Mouse (Mus musculus): ENCODE data around the gene Lamb1. TPM values are rescaled to one million over a fixed set of nuclear protein-coding genes. Genes with fewer than 3 reads are reported as not detected.

The Lamb1 gene
- polyA plus RNA-seq, 1 experiment from 2014 or later: 27.9 TPM

GRCm38 (mm10) chr12:31239031-31239583, 25.9 kb upstream of the Lamb1 start:
- Histone ChIP-seq H3K4me2 (no peak overlapping the region), H3K4me3 (no peak overlapping the region), H3K27me3 (no peaks in the 10 kb centered on the region), H3K36me3 (no peaks in the 10 kb centered on the region), H3K4me1 (replicated peaks) (peaks cover 8% of the 10 kb centered on the region), H3K27ac (replicated peaks) (no peak overlapping the region), H3K9me3 (no peaks in the 10 kb centered on the region), H3K9ac (no peak overlapping the region)
- ATAC-seq (ENCODE audit: low read depth): no peak
- 74% methylated on average over 3 of the region's 3 CpGs for WGBS

GRCm38 (mm10) chr12:31239798-31240197, 25.2 kb upstream of the Lamb1 start:
- Histone ChIP-seq H3K9ac (no peak overlapping the region), H3K9me3 (no peaks in the 10 kb centered on the region), H3K27ac (replicated peaks) (no peak overlapping the region), H3K4me3 (no peak overlapping the region), H3K4me1 (replicated peaks) (peaks cover 8% of the 10 kb centered on the region), H3K36me3 (no peaks in the 10 kb centered on the region), H3K4me2 (no peak overlapping the region), H3K27me3 (0 out of 2 replicates have a peak, but pooled peaks cover 1% of the 10 kb centered on the region)
- WGBS: 75% methylated on average over 4 of the region's 4 CpGs
- ATAC-seq (ENCODE audit: low read depth): no peak

DNA sequence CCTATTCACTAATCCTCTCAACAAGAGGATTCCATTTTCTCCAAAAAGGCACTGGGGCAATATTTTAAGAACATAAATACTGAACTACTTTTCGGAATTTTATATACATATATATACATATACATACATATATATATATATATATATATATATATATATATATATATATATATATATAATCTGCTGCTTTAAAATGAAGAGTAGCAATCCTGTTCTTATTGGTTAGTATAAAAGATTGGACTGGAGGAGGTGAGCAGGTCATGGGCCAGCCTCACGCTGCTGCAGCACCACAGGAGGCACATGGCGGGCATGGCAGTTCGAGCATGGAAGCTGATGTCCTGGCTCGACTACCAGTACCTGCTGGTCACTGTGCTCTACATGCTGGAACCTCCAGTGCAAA, 24.6 kb upstream of the Lamb1 start, which contains the start of gene Gm6993:
Gene Gm6993, plus strand, starts transcription at position 301 of the 400 bp plus-strand sequence.
- WGBS: 76% methylated on average over 5 of the region's 5 CpGs
- peaks cover 8% of the 10 kb centered on the region for H3K4me1 ChIP-seq (replicated peaks)
- H3K9ac ChIP-seq: no peak within 1 kb of the TSS
- H3K36me3 ChIP-seq: no peaks in the 10 kb centered on the region
- H3K27me3 ChIP-seq: 0 out of 2 replicates have a peak, but pooled peaks cover 4% of the 10 kb centered on the region
- no peaks in the 10 kb centered on the region for H3K9me3 ChIP-seq
- no peak within 1 kb of the TSS for H3K4me3 ChIP-seq
- ATAC-seq (ENCODE audit: low read depth): no peak
- H3K4me2 ChIP-seq: no peak within 1 kb of the TSS
- no peak within 1 kb of the TSS for H3K27ac ChIP-seq (replicated peaks)

GRCm38 (mm10) chr12:31241595-31242342, 23.3 kb upstream of the Lamb1 start:
- no peak overlapping the region for H3K4me2 ChIP-seq
- no peak for ATAC-seq (ENCODE audit: low read depth)
- H3K4me1 ChIP-seq (replicated peaks): peaks cover 11% of the 10 kb centered on the region
- WGBS: 76% methylated on average over 6 of the region's 6 CpGs
- 0 out of 2 replicates have a peak, but pooled peaks cover 4% of the 10 kb centered on the region for H3K27me3 ChIP-seq
- H3K36me3 ChIP-seq: no peaks in the 10 kb centered on the region
- H3K27ac ChIP-seq (replicated peaks): no peak overlapping the region
- no peak overlapping the region for H3K9ac ChIP-seq
- no peak overlapping the region for H3K4me3 ChIP-seq
- H3K9me3 ChIP-seq: no peaks in the 10 kb centered on the region

DNA sequence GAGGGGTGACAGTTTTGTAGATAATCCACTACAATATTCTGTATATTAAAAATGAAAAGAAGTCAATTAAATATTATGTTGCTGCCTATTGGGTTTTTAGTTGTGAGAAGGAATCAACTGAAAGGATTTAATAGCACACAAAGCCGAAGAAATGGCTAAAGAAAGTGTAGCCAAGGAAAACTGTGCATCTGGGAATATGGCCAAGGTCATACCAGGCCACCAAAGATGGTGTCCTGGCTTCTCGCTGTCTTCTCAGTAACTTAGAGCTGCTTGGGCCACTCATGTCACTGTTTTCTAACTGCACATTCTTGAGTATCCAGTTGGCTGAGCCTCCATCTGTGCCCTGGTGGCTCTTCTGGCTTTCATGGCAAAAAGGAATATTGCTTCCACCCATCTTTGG, 21.0 kb upstream of the Lamb1 start:
- Histone ChIP-seq H3K27ac (replicated peaks) (no peak overlapping the region), H3K27me3 (0 out of 2 replicates have a peak, but pooled peaks cover 4% of the 10 kb centered on the region), H3K9ac (no peak overlapping the region), H3K36me3 (no peaks in the 10 kb centered on the region), H3K4me1 (replicated peaks) (0 out of 2 replicates have a peak, but pooled peaks cover 4% of the 10 kb centered on the region), H3K4me2 (no peak overlapping the region), H3K4me3 (no peak overlapping the region), H3K9me3 (no peaks in the 10 kb centered on the region)
- ATAC-seq (ENCODE audit: low read depth): no peak
- 90% methylated on average over 2 of the region's 2 CpGs for WGBS

GRCm38 (mm10) chr12:31244691-31245090, 20.3 kb upstream of the Lamb1 start:
- Histone ChIP-seq H3K27ac (replicated peaks) (no peak overlapping the region), H3K27me3 (0 out of 2 replicates have a peak, but pooled peaks cover 4% of the 10 kb centered on the region), H3K4me1 (replicated peaks) (0 out of 2 replicates have a peak, but pooled peaks cover 4% of the 10 kb centered on the region), H3K9me3 (no peaks in the 10 kb centered on the region), H3K9ac (no peak overlapping the region), H3K4me3 (no peak overlapping the region), H3K4me2 (no peak overlapping the region), H3K36me3 (no peaks in the 10 kb centered on the region)
- 89% methylated on average over 3 of the region's 3 CpGs for WGBS
- ATAC-seq (ENCODE audit: low read depth): no peak

- WGBS: 68% methylated on average over 3 of the region's 3 CpGs
- Histone ChIP-seq H3K27me3 (0 out of 2 replicates have a peak, but pooled peaks cover 4% of the 10 kb centered on the region), H3K4me1 (replicated peaks) (0 out of 2 replicates have a peak, but pooled peaks cover 4% of the 10 kb centered on the region), H3K9ac (no peak overlapping the region), H3K4me2 (no peak overlapping the region), H3K27ac (replicated peaks) (no peak overlapping the region), H3K9me3 (no peaks in the 10 kb centered on the region), H3K4me3 (no peak overlapping the region), H3K36me3 (no peaks in the 10 kb centered on the region)
- ATAC-seq (ENCODE audit: low read depth): no peak
Measured at GRCm38 (mm10) chr12:31246153-31246552, 18.9 kb upstream of the Lamb1 start.

DNA sequence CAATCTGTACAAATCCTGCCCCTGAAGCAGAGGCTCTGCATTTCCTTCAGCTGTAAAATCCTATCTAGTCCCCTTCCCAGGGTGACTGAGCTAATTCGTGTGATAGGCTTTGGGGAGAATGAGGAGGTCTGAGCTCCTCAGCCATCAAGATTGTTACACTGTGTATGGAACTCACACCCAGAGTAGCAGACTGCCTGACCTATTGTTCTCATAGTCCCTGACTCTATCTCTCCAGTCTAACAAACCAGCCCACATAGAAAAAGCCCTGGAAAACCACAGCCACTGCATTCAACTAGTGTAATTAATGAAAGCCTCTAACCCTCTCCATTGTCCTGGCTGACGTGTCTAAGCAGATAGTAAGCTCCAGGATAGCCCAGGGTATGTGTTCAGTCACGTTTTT, 18.4 kb upstream of the Lamb1 start:
- no peak overlapping the region for H3K4me3 ChIP-seq

DNA sequence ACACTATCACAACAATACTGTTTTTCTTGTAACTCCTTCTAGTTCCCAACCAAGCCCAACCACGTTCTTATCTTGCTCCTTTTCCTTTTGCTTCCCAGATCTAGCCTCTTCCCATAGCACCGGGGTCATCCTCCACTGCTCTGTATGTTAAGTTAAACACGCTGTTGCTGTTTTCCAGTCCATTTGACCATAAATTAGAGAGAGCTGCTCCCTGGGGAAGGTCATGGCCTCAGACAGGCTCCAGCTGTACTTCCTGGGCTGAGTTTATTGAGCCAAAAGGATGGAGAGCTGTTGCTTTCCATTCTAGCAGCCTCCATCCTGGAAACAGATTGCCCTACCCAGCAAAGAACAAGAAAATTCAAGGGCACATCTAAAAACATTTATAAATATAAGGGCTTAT, 16.9 kb upstream of the Lamb1 start:
- no peaks in the 10 kb centered on the region for H3K9me3 ChIP-seq
- WGBS: 26% methylated on average over 3 of the region's 3 CpGs
- no peak overlapping the region for H3K4me2 ChIP-seq
- H3K27me3 ChIP-seq: 0 out of 2 replicates have a peak, but pooled peaks cover 4% of the 10 kb centered on the region
- ATAC-seq (ENCODE audit: low read depth): no peak
- 0 out of 2 replicates have a peak, but pooled peaks cover 4% of the 10 kb centered on the region for H3K4me1 ChIP-seq (replicated peaks)
- no peak overlapping the region for H3K4me3 ChIP-seq
- H3K9ac ChIP-seq: no peak overlapping the region
- no peak overlapping the region for H3K27ac ChIP-seq (replicated peaks)
- no peaks in the 10 kb centered on the region for H3K36me3 ChIP-seq

More for the DNA sequence above, 18.4 kb upstream of the Lamb1 start:
- no peak for ATAC-seq (ENCODE audit: low read depth)
- no peak overlapping the region for H3K27ac ChIP-seq (replicated peaks)
- H3K9me3 ChIP-seq: no peaks in the 10 kb centered on the region
- no peak overlapping the region for H3K4me2 ChIP-seq
- WGBS: 40% methylated on average over 3 of the region's 3 CpGs
- 0 out of 2 replicates have a peak, but pooled peaks cover 4% of the 10 kb centered on the region for H3K27me3 ChIP-seq
- no peaks in the 10 kb centered on the region for H3K36me3 ChIP-seq
- H3K4me1 ChIP-seq (replicated peaks): 0 out of 2 replicates have a peak, but pooled peaks cover 4% of the 10 kb centered on the region
- no peak overlapping the region for H3K9ac ChIP-seq

- Histone ChIP-seq H3K4me1 (replicated peaks) (0 out of 2 replicates have a peak, but pooled peaks cover 4% of the 10 kb centered on the region), H3K4me3 (no peak overlapping the region), H3K36me3 (no peaks in the 10 kb centered on the region), H3K27me3 (0 out of 2 replicates have a peak, but pooled peaks cover 4% of the 10 kb centered on the region), H3K4me2 (no peak overlapping the region), H3K9ac (no peak overlapping the region), H3K27ac (replicated peaks) (no peak overlapping the region), H3K9me3 (no peaks in the 10 kb centered on the region)
- no peak for ATAC-seq (ENCODE audit: low read depth)
- WGBS: 38% methylated on average over 10 of the region's 10 CpGs
Measured at GRCm38 (mm10) chr12:31248681-31249080, 16.4 kb upstream of the Lamb1 start.

GRCm38 (mm10) chr12:31252259-31252658, 12.8 kb upstream of the Lamb1 start:
- H3K4me2 ChIP-seq: no peak overlapping the region
- H3K9ac ChIP-seq: no peak overlapping the region
- H3K36me3 ChIP-seq: no peaks in the 10 kb centered on the region
- no peaks in the 10 kb centered on the region for H3K4me1 ChIP-seq (replicated peaks)
- 67% methylated on average over 4 of the region's 4 CpGs for WGBS
- H3K4me3 ChIP-seq: no peak overlapping the region
- H3K9me3 ChIP-seq: no peaks in the 10 kb centered on the region
- no peak overlapping the region for H3K27ac ChIP-seq (replicated peaks)
- no peak for ATAC-seq (ENCODE audit: low read depth)
- no peaks in the 10 kb centered on the region for H3K27me3 ChIP-seq

DNA sequence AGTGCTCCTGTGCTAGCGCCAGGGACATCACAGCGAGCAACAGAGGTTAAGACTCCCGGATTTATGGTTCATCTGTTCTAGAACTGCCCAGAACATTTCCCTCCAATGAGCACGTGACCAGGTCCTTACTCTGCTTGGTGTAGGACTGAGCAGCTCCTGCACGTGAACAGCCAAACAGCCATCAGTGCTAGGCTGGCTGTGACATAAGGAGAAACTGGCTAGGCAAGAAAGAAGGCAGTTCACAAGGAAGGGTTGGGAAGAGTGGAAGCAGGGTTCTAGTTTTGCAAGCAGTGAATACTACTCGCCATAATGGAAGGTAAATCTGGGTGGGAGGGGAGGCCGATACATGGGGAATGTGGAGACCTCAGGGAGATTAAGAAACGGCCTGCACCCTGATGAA, 10.1 kb upstream of the Lamb1 start:
- Histone ChIP-seq H3K27ac (replicated peaks) (no peak overlapping the region), H3K9me3 (no peaks in the 10 kb centered on the region), H3K4me3 (no peak overlapping the region), H3K9ac (no peak overlapping the region), H3K4me2 (no peak overlapping the region), H3K36me3 (no peaks in the 10 kb centered on the region), H3K27me3 (no peaks in the 10 kb centered on the region), H3K4me1 (replicated peaks) (no peaks in the 10 kb centered on the region)
- no peak for ATAC-seq (ENCODE audit: low read depth)
- WGBS: 87% methylated on average over 8 of the region's 8 CpGs

All from neural tube, embryonic 13.5 days (tissue).